Mouse (Mus musculus) v-Abl transformed pro-B cells (cell line): ENCODE results near the gene Washc1.
"Not testable (repeated sequence)": the region's sequence is repeated elsewhere in the genome, so short reads cannot be mapped to it uniquely, and the experiment has no call there.

Experiments
- in situ Hi-C, 2 experiments: fragments of 400-800 bp; cut with MboI; formaldehyde crosslinking; loops; one replicate each; pipeline ENCODE4 v1.15.1; 2025; ENCODE audit not compliant: unreplicated experiment in 2 of 2

The Washc1 gene

DNA sequence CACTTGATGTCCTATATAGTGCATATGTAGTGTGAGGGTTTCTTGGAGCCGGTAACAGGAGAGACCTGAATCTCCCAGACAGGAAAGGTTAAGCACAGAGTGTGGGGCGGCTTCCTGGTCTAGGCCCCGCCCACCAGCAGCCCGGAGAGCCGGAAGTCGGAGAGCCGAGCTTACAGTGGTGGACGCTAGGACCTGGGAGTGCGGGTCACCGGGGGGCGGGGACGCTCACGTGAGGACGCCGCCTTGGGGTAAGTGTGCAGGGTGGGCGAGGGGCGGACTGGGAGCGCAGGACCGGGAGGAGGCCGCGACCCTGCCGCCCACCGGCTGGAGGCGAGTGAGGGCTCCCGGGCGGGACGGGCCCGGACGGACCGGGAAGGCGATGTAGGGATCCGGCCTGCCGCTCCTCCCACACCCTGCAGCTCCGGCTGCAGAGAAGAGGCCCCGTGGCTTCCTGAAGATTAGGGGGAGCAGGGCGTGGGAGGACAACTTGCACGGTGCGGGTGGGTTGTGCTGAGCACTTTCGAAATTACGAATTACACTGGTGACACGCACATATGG lies at the start of gene Washc1:
Washc1 (plus strand) TSS at position 144 of the 558 bp plus-strand sequence.
- in situ Hi-C loops: loop anchor here in 1 of 2 experiments (25.0 kb wide), 1 partner anchor 499 kb away; the partner anchor contains the start of gene Vapa

DNA sequence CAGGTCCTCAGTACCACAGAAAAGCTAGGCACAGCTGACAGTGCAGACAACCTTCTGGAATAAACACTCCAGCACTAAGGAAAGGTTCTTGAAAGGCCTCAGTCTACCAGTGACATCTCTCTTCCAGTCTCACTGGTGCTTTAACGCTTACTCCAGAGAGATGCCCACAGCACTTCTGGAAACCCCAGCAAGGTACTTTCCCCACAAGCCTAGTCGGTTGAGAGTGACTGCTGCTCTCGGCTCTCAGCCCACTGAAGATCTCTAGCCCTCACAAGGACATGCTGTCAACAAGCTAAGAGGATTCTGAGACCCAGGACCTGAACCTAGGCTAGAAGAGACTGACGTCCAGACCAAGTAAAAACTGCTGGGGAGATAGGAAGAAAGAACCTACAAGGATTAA lies 46.2 kb upstream of the Washc1 start:
- in situ Hi-C loops: no loop called here

- in situ Hi-C loops: not testable (repeated sequence)
Observed at GRCm38 (mm10) chr17:66069036-66069435, 42.3 kb upstream of the Washc1 start.

DNA sequence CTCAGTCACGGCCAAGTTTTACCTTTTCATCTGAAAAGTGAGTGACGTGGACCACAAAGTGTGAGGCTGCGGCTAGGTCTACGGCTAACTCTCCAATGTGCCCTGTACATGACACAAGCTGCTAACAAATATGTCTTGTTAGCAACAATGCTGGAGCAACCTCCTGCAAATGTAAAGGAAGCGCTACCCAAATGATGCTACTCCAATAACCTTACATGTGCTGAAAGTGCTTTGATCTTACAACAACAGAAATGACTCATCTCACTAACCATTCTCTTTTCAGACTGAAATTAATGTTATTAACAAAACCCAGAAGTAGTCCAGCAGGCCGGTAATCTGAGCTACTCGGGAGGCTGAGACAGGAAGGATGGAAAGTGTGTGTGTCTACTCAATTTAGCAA lies 37.4 kb upstream of the Washc1 start:
- in situ Hi-C loops: no loop called here

DNA sequence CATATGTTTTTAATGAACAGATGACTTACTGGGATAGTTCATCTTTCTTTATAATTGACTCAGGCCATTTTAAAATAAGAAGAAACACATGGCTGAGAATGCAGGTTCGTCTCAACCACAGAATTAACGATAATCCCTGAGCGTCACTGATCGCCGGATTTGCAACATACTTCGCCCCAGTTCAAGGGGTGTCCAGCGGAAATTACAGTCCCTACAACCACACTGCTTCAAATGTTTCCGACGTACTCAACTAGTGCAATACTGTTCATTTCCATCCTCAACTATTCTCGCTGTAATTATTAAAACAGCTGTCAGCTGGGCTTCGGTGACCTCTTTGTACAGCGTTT lies 35.5 kb upstream of the Washc1 start:
- in situ Hi-C loops: no loop called here

- in situ Hi-C loops: no loop called here
Observed at GRCm38 (mm10) chr17:66076174-66076927, 35.0 kb upstream of the Washc1 start.

GRCm38 (mm10) chr17:66076934-66077333 lies 34.4 kb upstream of the Washc1 start, which contains the start of gene Ankrd12:
Gene Ankrd12 (minus strand): TSS chr17:66077089.
- in situ Hi-C loops: no loop called here

- in situ Hi-C loops: no loop called here
Observed at GRCm38 (mm10) chr17:66077437-66077850, 33.9 kb upstream of the Washc1 start.

- in situ Hi-C loops: no loop called here
Observed at GRCm38 (mm10) chr17:66084486-66084885, 26.9 kb upstream of the Washc1 start.

- in situ Hi-C loops: no loop called here
Observed at GRCm38 (mm10) chr17:66085038-66085437, 26.3 kb upstream of the Washc1 start.

DNA sequence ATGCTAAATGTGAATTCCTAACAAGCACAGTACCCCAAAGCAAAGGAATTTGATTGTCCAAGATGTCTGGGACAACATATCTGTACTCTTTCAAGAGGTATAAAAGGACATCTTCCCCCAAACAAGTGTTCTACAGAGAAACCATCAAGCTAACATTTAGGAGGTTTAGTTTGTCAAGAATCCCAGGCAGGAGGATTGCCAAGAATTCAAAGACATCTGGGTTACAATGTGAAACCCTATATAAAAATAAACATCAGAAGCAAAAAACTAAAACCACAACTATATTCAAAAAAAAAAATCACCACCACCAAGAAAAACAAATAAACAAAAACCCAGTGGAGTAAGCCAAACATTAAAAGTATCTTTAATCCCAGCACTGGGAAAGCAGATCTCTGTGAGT lies 21.1 kb upstream of the Washc1 start:
- in situ Hi-C loops: no loop called here

DNA sequence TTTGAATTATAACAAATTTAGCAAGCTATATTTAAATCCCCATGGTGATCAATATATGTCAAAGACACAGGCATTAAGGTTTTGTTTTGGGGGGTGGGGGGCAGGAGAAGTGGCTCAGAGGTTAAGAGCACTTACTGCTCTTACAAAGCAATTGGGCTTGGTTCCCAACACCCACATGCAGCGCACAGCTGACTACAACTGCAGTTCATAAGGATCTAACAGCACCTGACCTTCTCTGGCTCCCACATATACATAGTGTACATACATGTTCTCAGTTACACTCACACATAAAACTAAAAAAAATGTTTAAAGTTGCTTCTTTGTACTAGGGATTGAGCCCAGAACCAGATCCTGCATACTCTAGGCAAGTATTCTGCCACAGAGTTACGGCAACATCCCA lies 20.0 kb upstream of the Washc1 start:
- in situ Hi-C loops: no loop called here

DNA sequence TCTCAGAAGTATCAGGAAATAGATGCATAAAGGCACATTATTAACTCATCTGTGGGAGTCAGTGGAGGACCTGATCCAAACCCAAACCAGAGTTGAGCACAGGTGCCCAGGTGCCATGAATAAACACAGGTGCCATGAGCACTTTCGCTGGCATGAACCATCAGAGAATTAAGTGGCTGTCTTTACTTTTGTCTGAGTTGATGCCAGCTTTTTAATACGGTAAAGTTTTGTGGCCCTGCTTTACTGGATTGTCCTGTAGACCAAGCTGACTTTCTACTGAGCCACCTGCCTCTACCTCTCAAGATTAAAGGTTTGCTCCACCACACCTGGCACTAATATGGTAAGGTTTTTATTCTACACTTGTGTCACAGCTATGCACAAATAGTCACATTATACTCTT lies 19.3 kb upstream of the Washc1 start:
- in situ Hi-C loops: no loop called here

GRCm38 (mm10) chr17:66092664-66093063 lies 18.7 kb upstream of the Washc1 start:
- in situ Hi-C loops: no loop called here

DNA sequence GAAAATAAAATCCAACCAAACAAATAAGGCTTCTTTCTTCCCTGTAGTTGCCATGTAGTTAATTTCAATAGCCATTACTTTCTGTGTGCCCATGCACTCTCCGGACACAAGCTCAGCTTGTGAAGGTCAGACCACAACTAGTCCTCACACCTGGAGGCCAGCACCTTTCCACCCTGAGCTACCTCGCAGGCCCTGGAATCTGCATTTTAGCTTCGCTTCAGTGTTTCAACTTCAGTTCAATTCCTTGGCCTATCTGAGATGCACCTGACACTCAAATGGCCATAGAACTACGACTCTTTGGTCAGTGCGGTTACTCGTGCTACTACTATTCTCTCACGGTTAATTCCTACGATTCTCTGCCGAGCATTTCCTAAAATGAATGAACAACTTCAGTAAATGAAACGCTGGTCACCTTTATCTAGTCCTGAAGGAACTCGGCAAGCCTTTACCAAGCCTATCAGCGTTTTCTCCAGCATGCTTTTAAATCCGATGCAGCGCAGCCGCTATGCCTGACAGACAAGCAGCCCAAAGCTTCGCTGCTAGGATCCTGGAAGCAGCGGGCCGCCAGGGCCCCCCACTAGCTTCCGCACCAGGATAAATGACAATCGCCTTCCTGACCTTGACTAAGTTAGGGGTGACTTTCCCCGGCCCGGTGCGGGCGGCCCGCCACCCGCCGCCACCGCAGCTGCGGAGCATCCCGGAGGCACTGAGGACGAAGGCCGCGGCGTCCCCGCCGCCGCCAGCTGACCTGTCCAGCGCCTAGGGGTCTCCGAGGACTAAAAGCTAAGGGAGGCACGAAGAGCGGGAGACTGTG lies 10.6 kb upstream of the Washc1 start:
- in situ Hi-C loops: loop anchor here (5.0 to 25.0 kb wide), 2 partner anchors 228 to 488 kb away; partner anchors contain the start of gene Vapa (in 1 of the 2)

- in situ Hi-C loops: loop anchor here (5.0 to 25.0 kb wide), 2 partner anchors 229 to 489 kb away; partner anchors contain the start of gene Vapa (in 1 of the 2)
Observed at GRCm38 (mm10) chr17:66101380-66102330, 9.7 kb upstream of the Washc1 start, which contains the start of gene Ndufv2. Gene Ndufv2 (minus strand): TSS chr17:66101559.

DNA sequence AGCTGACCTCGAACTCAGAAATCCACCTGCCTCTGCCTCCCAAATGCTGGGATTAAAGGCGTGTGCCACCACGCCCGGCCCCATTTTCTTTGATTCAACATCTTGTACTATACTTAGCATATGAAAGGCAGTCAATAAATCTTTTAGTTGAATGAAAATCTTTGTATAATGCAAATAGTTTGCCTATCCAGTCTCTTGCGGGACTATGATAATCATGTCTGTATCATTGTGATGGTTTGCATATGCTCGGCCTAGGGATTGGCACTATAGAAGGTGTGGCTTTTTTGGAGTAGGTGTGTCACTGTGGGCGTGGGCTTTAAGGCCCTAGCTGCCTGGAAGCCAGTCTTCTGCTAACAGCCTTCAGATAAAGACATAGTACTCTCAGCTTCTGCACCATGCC lies 7.3 kb upstream of the Washc1 start:
- in situ Hi-C loops: loop anchor here (5.0 to 25.0 kb wide), 2 partner anchors 232 to 492 kb away; partner anchors contain the start of gene Vapa (in 1 of the 2)

DNA sequence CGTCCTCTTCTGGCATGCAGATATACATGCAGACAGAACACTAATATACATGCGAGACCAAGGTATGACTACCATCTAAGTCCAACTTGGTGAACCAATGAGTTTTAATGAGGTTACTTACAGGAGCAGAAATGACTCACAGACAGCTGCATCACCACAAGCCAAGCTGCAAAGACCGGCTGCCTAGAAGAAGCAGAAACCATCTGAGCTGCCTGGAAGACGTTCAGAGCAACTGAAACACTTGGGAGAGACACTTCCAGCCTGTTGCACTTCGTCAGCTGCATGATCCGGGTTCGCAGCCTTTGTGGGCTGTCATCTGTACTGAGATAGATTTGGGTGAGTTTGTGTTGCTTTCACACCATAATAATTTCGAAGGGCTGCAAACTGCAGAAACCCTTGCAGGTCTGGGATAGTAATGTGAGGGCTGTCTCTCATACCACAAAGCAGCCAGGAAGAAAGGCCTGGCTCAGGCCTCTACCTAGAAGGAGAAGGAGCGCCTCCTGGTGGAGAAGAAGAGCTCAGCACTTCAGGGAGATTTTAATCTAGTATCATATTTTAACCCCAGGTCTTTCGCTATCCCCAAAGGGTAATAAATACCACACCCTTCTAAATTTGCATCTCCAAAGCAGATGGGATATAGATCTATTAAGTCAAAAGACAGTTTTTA lies 4.6 kb upstream of the Washc1 start:
- in situ Hi-C loops: loop anchor here (5.0 to 25.0 kb wide), 4 partner anchors 64 to 494 kb away; partner anchors contain the start of genes Twsg1 (in 2 of the 2) and Vapa (in 1 of the 2)

DNA sequence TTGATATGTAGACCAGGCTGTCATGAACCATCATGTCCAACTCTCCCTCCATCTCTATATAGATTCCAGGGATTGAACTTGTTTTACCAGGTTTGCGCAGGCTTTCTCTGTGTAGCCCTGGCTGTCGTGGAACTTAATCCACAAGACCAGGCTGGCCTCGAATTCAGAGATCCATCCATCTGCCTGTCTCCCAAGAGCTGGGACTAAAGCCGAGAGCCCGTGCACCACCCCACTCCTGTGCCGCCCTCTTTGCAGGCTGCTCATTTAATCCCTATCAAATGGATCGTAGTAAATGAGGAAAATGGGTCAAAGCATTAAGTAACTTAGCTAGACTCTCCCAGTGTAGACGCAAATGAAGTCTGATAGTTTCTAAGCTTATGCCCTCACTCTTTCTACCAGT lies 3.9 kb upstream of the Washc1 start:
- in situ Hi-C loops: loop anchor here (5.0 to 25.0 kb wide), 4 partner anchors 65 to 495 kb away; partner anchors contain the start of genes Twsg1 (in 2 of the 2) and Vapa (in 1 of the 2)
